Mouse (Mus musculus): ENCODE measurements around the gene Syt3. TPM values are rescaled to one million over a fixed set of nuclear protein-coding genes. Genes with fewer than 3 reads are reported as not detected.

The Syt3 gene
- total RNA-seq, 1 experiment from 2014 or later = 0.64 TPM

GRCm38 (mm10) chr7:44442407-44442821 lies 58.5 kb downstream of the Syt3 start:
- ATAC-seq (replicated peaks; ENCODE audit: low read depth, poor library complexity, severe bottlenecking) = no peak

GRCm38 (mm10) chr7:44443268-44444173 lies 59.6 kb downstream of the Syt3 start:
- no peak for ATAC-seq (replicated peaks; ENCODE audit: low read depth, poor library complexity, severe bottlenecking)

GRCm38 (mm10) chr7:44444886-44445527 lies 61.1 kb downstream of the Syt3 start:
- no peak for ATAC-seq (replicated peaks; ENCODE audit: low read depth, poor library complexity, severe bottlenecking)

GRCm38 (mm10) chr7:44445528-44445923 lies 61.6 kb downstream of the Syt3 start:
- no peak for ATAC-seq (replicated peaks; ENCODE audit: low read depth, poor library complexity, severe bottlenecking)

- no peak for ATAC-seq (replicated peaks; ENCODE audit: low read depth, poor library complexity, severe bottlenecking)
These were observed 62.4 kb downstream of the Syt3 start for GRCm38 (mm10) chr7:44446070-44446855.

Other genes starting within 250 kb of the Syt3 start
- gene Klk1b16, start 247.3 kb upstream of the Syt3 start, total RNA-seq (2017) = not detected in 2 replicates
- not detected in 2 replicates for gene Klk1b24, start 195.9 kb upstream of the Syt3 start, total RNA-seq (2017)
- gene Klk1b3, start 185.9 kb upstream of the Syt3 start, total RNA-seq (2017) = not detected in 2 replicates
- gene Klk1b4, start 176.7 kb upstream of the Syt3 start, total RNA-seq (2017) = not detected in 2 replicates
- not detected in 2 replicates for gene Klk1b5, start 168.2 kb upstream of the Syt3 start, total RNA-seq (2017)
- not detected in 2 replicates for gene Klk1, start 158.7 kb upstream of the Syt3 start, total RNA-seq (2017)
- not detected in 2 replicates for gene Gm36864, start 147.9 kb upstream of the Syt3 start, total RNA-seq (2017)
- gene 1700028J19Rik, start 137.4 kb upstream of the Syt3 start, total RNA-seq (2017) = 0.55 and 0.73 TPM in 2 replicates
- gene 2410002F23Rik, start 137.4 kb upstream of the Syt3 start, total RNA-seq (2017) = 97.3 and 107 TPM in 2 replicates
- gene Acp4, start 126.7 kb upstream of the Syt3 start, total RNA-seq (2017) = not detected in 2 replicates
- not detected in 2 replicates for gene Gm15517, start 122.7 kb upstream of the Syt3 start, total RNA-seq (2017)
- gene Clec11a, start 77.2 kb upstream of the Syt3 start, total RNA-seq (2017) = 2.7 and 5.5 TPM in 2 replicates
- not detected in 2 replicates for gene Shank1, start 73.8 kb upstream of the Syt3 start, total RNA-seq (2017)
- gene 1700008O03Rik, start 1.7 kb downstream of the Syt3 start, total RNA-seq (2017) = 0.78 TPM in 1 of 2 replicates, not detected in the other
- not detected in 2 replicates for gene Lrrc4b, start 44.9 kb downstream of the Syt3 start, total RNA-seq (2017)
- gene Aspdh, start 81.3 kb downstream of the Syt3 start, total RNA-seq (2017) = not detected in 2 replicates
- gene Josd2, start 83.9 kb downstream of the Syt3 start, total RNA-seq (2017) = 26.0 and 37.3 TPM in 2 replicates
- gene Emc10, start 112.4 kb downstream of the Syt3 start, total RNA-seq (2017) = 29.5 and 38.8 TPM in 2 replicates
- gene Fam71e1, start 112.5 kb downstream of the Syt3 start, total RNA-seq (2017) = 3.1 TPM in 1 of 2 replicates, not detected in the other
- not detected in 2 replicates for gene Mybpc2, start 140.6 kb downstream of the Syt3 start, total RNA-seq (2017)
- not detected in 2 replicates for gene Spib, start 148.0 kb downstream of the Syt3 start, total RNA-seq (2017)
- gene Pold1, start 164.7 kb downstream of the Syt3 start, total RNA-seq (2017) = 86.0 and 89.7 TPM in 2 replicates
- gene Nr1h2, start 169.8 kb downstream of the Syt3 start, total RNA-seq (2017) = 69.3 and 123 TPM in 2 replicates
- gene Napsa, start 188.3 kb downstream of the Syt3 start, total RNA-seq (2017) = 43.4 and 48.5 TPM in 2 replicates
- 0.39 and 1.1 TPM in 2 replicates for gene Kcnc3, start 206.6 kb downstream of the Syt3 start, total RNA-seq (2017)